Mouse (Mus musculus) myocyte (in vitro differentiated cells): ENCODE results near the gene Pias3. TPM values are rescaled to one million over a fixed set of nuclear protein-coding genes. Genes with fewer than 3 reads are reported as not detected.
A peak's percentile ranks its signal among the peaks of the same experiment; 100 is the strongest.
"Not testable (repeated sequence)": the region's sequence is repeated elsewhere in the genome, so short reads cannot be mapped to it uniquely, and the experiment has no call there.

Source experiments
- H3K27me3 ChIP-seq: one replicate; pipeline ENCODE4 v1.6.1; 2011; ENCODE audit not compliant: control insufficient read depth, insufficient read depth, insufficient read length
- H3K36me3 ChIP-seq: one replicate; pipeline ENCODE4 v1.6.1; 2011; ENCODE audit not compliant: control insufficient read depth, insufficient read depth
- H3K4me2 ChIP-seq: one replicate; pipeline ENCODE4 v1.6.1; 2011; ENCODE audit warnings: low read depth, control low read depth
- H3K4me3 ChIP-seq: one replicate; pipeline ENCODE4 v1.5.1; 2011; ENCODE audit warnings: mild to moderate bottlenecking, control low read depth, moderate library complexity
- H3K79me2 ChIP-seq: one replicate; pipeline ENCODE4 v1.6.1; 2011; ENCODE audit not compliant: control insufficient read depth, insufficient read depth
- H3ac ChIP-seq: one replicate; pipeline ENCODE4 v1.6.1; 2011; ENCODE audit not compliant: control insufficient read depth, insufficient read length
- CEBPB ChIP-seq: IDR thresholded peaks from 2 replicates; pipeline ENCODE4 v1.6.1; 2011; ENCODE audit warnings: mild to moderate bottlenecking, moderate library complexity; ENCODE audit not compliant: poor library complexity, insufficient read depth, severe bottlenecking
- E2F4 ChIP-seq: IDR thresholded peaks from one replicate; pipeline ENCODE4 v1.6.1; 2011; ENCODE audit warnings: mild to moderate bottlenecking, control low read depth, moderate library complexity; ENCODE audit not compliant: insufficient read depth
- MAX ChIP-seq: IDR thresholded peaks from one replicate; pipeline ENCODE4 v1.6.1; 2011; ENCODE audit warnings: low read depth, mild to moderate bottlenecking, control low read depth
- MYOD1 ChIP-seq, 3 experiments: IDR thresholded peaks; one replicate each; pipeline ENCODE4 v1.6.1; 2011; ENCODE audit warnings: control low read depth in 2 of 3, low read depth in 2 of 3, mild to moderate bottlenecking in 2 of 3, moderate library complexity in 1 of 3; ENCODE audit not compliant: insufficient read length in 2 of 3, control insufficient read depth in 1 of 3
- MYOG ChIP-seq, 3 experiments: IDR thresholded peaks; one replicate each; pipeline ENCODE4 v1.6.1; 2011; ENCODE audit warnings: control low read depth in 2 of 3, low read depth in 2 of 3, mild to moderate bottlenecking in 2 of 3; ENCODE audit not compliant: insufficient read length in 2 of 3, control insufficient read depth in 1 of 3, insufficient read depth in 1 of 3
- POLR2A ChIP-seq: IDR thresholded peaks from one replicate; pipeline ENCODE4 v1.6.1; 2011; ENCODE audit warnings: low read depth, mild to moderate bottlenecking, control low read depth, moderate library complexity; ENCODE audit not compliant: insufficient read length
- POLR2AphosphoS2 ChIP-seq: IDR thresholded peaks from one replicate; pipeline ENCODE4 v1.6.1; 2011; ENCODE audit warnings: low read depth, control low read depth; ENCODE audit not compliant: insufficient read length
- REST ChIP-seq: IDR thresholded peaks from one replicate; pipeline ENCODE4 v1.6.1; 2011; ENCODE audit warnings: mild to moderate bottlenecking, control low read depth, moderate library complexity; ENCODE audit not compliant: insufficient read depth, insufficient read length
- SRF ChIP-seq: IDR thresholded peaks from one replicate; pipeline ENCODE4 v1.6.1; 2011; ENCODE audit warnings: low read depth; ENCODE audit not compliant: control insufficient read depth, insufficient read length
- TCF12 ChIP-seq: IDR thresholded peaks from one replicate; pipeline ENCODE4 v1.6.1; 2011; ENCODE audit warnings: mild to moderate bottlenecking, control low read depth; ENCODE audit not compliant: poor library complexity, insufficient read depth, severe bottlenecking
- TCF3 ChIP-seq: IDR thresholded peaks from one replicate; pipeline ENCODE4 v1.6.1; 2011; ENCODE audit warnings: low read depth, control low read depth; ENCODE audit not compliant: insufficient read length
- USF1 ChIP-seq: IDR thresholded peaks from one replicate; pipeline ENCODE4 v1.6.1; 2011; ENCODE audit warnings: low read depth, mild to moderate bottlenecking, control low read depth, moderate library complexity
- polyA plus RNA-seq: library from polyadenylated mRNA; unstranded; fragments of >200 nt; fragmentation: generic; extraction: Trizol; gene quantifications from one replicate; pipeline ENCODE4 v1.2.1, GENCODE M21; 2012; ENCODE audit warnings: missing spikeins

Gene Pias3
- polyA plus RNA-seq, result 16.7 TPM

DNA sequence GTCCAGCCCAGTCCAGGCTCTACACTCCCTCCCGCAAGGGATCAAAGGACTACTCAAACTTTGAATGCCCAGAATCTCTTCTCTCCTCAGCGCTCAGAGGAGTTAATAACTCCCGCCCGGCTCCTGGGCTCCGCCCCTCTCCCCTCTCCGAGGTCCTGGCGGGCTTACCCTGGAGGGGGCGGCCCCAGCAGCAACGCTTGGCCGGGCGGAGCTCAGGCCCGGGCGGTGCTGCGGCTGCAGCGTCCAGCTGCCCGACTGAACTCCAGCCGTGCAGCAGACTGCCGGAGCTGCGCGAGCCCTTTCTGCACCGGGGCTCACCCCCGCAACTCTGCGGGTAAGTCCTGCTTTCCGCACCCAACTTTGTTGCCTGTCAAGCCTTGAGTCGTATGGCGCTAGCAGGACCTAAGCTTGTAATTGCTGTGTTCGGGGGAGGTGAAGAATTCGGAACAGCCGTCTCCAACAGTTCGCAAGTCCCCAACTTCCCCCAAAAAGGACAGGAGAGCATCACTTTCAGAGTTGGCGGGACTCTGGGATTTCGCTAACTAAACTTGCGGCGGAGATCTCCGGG lies at the start of gene Pias3:
Pias3 (plus strand) TSS at position 187 of the 568 bp plus-strand sequence.
- H3K79me2 ChIP-seq, result peaks cover 9% of the 10 kb centered on the region
- H3K36me3 ChIP-seq, result peaks cover 5% of the 10 kb centered on the region
- H3K4me3 ChIP-seq, result peak within 1 kb of the TSS; percentile 83
- H3ac ChIP-seq, result peak within 1 kb of the TSS; percentile 37
- TF ChIP-seq MAX (no peak), SRF (no peak), POLR2AphosphoS2 (peak; percentile 69), E2F4 (peak; percentile 64), CEBPB (no peak), MYOD1 (IDR thresholded peaks at IDR 0.05; ENCODE audit: control insufficient read depth in 1 of 3, insufficient read length in 2 of 3, low read depth in 2 of 3) (peak in 1 of 3 experiments; percentile 50), REST (no peak), TCF3 (no peak), POLR2A (peak; percentile 75), MYOG (IDR thresholded peaks at IDR 0.05; ENCODE audit: control insufficient read depth in 1 of 3, insufficient read depth in 1 of 3, insufficient read length in 2 of 3, low read depth in 2 of 3) (peak in 2 of 3 experiments; percentile 10 to 62), TCF12 (no peak), USF1 (no peak)
- no peaks in the 10 kb centered on the region for H3K27me3 ChIP-seq
- peak within 1 kb of the TSS; percentile 68 for H3K4me2 ChIP-seq

DNA sequence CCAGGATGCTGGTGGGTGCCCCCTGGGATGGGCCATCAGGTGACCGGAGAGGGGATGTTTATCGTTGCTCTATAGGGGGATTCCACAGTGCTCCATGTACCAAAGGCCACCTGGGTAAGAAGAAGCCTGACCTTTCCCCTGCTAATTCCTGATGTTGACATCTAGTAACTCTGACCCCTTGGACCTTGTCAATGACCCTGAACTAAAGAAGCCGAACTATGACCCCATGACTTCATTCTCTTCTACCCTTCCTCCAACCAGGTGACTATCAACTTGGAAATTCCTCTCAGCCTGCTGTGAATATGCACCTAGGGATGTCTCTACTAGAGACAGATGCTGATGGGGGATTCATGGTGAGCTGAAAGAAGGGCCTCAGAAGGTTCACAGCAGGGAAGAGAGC lies 48.8 kb upstream of the Pias3 start:
- H3ac ChIP-seq, result no peak overlapping the region
- H3K4me2 ChIP-seq, result no peak overlapping the region
- TF ChIP-seq SRF, result no peak
- H3K79me2 ChIP-seq, result no peaks in the 10 kb centered on the region
- no peaks in the 10 kb centered on the region for H3K27me3 ChIP-seq
- H3K4me3 ChIP-seq, result no peak overlapping the region
- H3K36me3 ChIP-seq, result peaks cover 7% of the 10 kb centered on the region

DNA sequence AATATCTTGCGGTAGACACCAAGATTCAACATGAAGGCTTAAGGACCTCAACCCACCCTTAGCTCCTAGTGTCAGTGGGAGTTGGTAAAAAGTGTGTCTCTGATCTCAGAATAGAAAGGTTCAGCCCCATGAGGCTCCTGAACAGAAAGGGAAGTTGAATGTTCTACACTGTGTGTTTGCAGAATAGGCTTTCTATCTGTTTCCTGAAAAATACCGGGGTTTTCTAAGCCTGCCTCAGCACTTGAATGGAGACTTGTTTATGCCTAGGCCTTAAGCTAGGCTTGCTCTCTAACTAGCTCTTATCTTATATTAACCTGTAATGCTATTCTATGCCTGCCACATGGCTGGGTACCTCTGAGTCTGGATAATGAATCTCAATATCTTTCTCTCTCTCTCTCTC lies 35.3 kb upstream of the Pias3 start:
- no peak overlapping the region for H3K4me3 ChIP-seq
- H3ac ChIP-seq, result no peak overlapping the region
- H3K4me2 ChIP-seq, result no peak overlapping the region
- no peaks in the 10 kb centered on the region for H3K79me2 ChIP-seq
- H3K27me3 ChIP-seq, result no peaks in the 10 kb centered on the region
- H3K36me3 ChIP-seq, result no peaks in the 10 kb centered on the region
- TF ChIP-seq POLR2AphosphoS2, result no peak
- TF ChIP-seq POLR2A, result no peak
- TF ChIP-seq E2F4, result no peak
- no peak for TF ChIP-seq SRF

DNA sequence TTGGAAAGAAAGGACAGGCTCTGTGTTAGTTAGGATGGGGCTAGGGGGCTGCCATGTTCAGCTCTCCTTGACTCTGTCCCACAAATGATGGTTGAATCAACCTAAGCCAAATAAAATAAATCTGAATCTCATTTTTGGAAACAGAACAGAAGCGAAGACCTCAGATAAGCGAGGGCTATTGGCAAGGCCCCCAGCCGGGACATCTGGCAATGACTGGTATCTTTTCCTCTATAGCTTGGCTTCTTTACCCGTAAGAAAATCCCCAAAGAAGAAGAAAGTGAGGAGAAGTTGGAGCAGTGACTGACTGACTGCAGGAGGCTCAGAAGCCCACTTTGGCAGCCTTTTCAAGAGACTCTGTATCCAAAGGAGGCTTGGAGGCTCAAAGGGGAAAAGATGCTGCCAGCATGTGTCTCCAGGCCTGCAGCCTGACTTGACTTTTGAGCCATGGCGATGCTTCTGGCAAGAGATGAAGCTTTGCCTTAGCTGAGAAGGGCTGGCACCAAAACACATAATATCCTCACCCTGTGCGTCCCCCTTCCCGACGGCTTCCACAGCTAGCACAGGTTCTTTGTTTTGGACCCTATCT lies 33.4 kb upstream of the Pias3 start:
- no peaks in the 10 kb centered on the region for H3K79me2 ChIP-seq
- H3K36me3 ChIP-seq, result no peaks in the 10 kb centered on the region
- no peak for TF ChIP-seq CEBPB
- TF ChIP-seq MAX, result no peak
- TF ChIP-seq TCF3, result no peak
- TF ChIP-seq POLR2A, result no peak
- no peak for TF ChIP-seq USF1
- no peak for TF ChIP-seq POLR2AphosphoS2
- no peak for TF ChIP-seq REST
- TF ChIP-seq TCF12, result no peak
- TF ChIP-seq SRF, result no peak
- TF ChIP-seq MYOD1 (IDR thresholded peaks at IDR 0.05; ENCODE audit: control insufficient read depth in 1 of 3, insufficient read length in 2 of 3, low read depth in 2 of 3), result no peak
- no peak for TF ChIP-seq E2F4
- peak overlapping the region; percentile 61 for H3K4me2 ChIP-seq
- H3K27me3 ChIP-seq, result no peaks in the 10 kb centered on the region
- no peak overlapping the region for H3ac ChIP-seq
- peak overlapping the region; percentile 12 for H3K4me3 ChIP-seq

DNA sequence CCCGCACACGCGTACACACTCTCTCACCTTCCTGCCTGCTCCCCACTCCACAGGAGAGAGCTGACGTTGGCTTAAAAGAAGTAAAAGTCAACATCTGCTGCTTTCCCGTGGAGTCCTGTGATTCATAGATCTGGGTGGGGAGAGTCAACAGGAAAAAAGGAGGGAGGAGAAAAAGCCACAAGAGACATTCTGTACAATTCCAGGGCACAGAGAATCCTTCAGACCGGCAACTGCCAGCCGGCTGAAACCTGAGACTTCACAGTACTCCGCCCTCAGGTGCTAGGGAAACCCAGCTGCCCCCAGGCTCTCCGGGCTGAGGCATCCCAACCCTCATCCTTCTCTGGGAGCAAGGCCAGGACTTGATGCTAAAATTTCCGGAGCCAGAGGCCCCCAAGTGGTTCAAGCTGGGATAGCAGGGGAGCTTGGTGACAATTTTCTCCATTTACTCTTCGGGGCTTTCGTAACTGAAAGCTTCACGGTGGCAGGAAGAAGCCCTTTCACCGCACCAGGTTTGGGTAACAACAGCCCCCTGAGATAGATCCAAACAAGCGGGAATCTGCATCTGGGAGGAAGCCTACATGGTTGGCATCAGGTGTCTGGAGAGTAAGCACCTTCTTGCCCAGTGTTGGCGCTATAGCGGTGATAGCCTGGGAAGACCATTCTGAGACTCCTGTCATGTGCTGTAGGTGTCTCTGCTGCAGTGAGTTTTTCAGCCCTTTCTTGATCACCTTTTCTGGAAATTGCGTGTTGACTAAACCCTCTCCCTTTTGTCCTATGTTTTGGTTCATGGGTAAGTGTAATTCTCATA lies 32.5 kb upstream of the Pias3 start:
- Histone ChIP-seq H3K36me3 (no peaks in the 10 kb centered on the region), H3K4me3 (peak overlapping the region; percentile 12)

DNA sequence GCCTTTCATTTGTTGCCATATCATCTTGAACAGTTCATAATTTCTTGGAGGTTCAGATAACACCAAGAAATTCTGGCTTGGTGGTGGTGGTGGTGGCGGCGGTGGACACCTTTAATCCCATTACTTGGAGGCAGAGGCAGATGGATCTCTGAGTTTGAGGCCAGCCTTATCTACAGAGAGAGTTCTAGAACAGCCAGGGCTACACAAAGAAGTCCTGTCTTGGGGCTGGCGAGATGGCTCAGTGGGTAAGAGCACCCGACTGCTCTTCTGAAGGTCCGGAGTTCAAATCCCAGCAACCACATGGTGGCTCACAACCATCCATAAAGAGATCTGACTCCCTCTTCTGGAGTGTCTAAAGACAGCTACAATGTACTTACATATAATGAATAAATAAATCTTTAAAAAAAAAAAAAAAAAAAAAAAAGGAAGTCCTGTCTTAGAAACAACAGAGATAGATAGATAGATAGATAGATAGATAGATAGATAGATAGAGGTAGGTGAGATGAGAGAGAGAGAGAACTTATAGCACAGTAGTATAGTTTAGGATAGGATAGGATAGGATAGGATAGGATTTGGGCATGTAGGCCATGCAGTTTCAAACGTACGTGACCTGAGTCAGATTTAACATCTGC lies 30.3 kb upstream of the Pias3 start:
- not testable (repeated sequence) for H3K79me2 ChIP-seq, H3K27me3 ChIP-seq, H3K36me3 ChIP-seq, H3K4me3 ChIP-seq, H3K4me2 ChIP-seq, H3ac ChIP-seq

More for the DNA sequence above, 32.5 kb upstream of the Pias3 start:
- peak overlapping the region; percentile 91 for H3K4me2 ChIP-seq
- H3K27me3 ChIP-seq, result no peaks in the 10 kb centered on the region
- no peaks in the 10 kb centered on the region for H3K79me2 ChIP-seq
- TF ChIP-seq TCF3 (no peak), MAX (no peak), POLR2AphosphoS2 (no peak), E2F4 (no peak), TCF12 (peak; percentile 15), REST (no peak), CEBPB (no peak), POLR2A (no peak), MYOG (IDR thresholded peaks at IDR 0.05; ENCODE audit: control insufficient read depth in 1 of 3, insufficient read depth in 1 of 3, insufficient read length in 2 of 3, low read depth in 2 of 3) (peak in 2 of 3 experiments; percentile 42 to 74), SRF (no peak), USF1 (no peak), MYOD1 (IDR thresholded peaks at IDR 0.05; ENCODE audit: control insufficient read depth in 1 of 3, insufficient read length in 2 of 3, low read depth in 2 of 3) (peak; percentile 30 to 44 (median 44))
- H3ac ChIP-seq, result no peak overlapping the region
